Mouse (Mus musculus): Measurements from ENCODE around the gene Ube2e2.

DNA sequence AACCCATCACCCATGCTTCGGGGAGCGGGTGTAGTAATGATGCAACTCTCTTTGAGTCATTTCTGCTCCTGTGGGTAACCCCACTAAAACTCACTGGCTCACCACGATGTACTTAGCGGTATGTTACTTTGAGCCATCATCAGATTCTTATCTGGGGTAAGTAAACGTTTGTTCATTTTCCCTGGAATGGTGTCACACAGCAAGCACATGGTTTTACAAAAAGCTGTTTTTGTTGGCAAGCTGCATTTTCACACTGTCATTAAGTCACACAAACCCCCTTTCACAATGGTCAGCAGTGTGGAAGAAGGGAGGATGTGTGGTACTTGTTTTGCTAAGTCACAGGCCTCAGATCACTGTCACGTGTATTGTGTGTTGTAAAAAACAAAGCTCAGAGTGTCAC lies 73.4 kb downstream of the Ube2e2 start:
- TF ChIP-seq POLR2A (IDR thresholded peaks at IDR 0.05; ENCODE audit: low read depth, low read length) (no peak), CTCF (IDR thresholded peaks at IDR 0.05; ENCODE audit: extremely low read depth, insufficient read depth, insufficient read length, insufficient replicate concordance) (no peak)

Measured in spleen, adult 2 months (tissue).